Mouse (Mus musculus) CH12.LX (cell line): Measurements from ENCODE around the gene 1700113H08Rik.

Experiments
- CTCF ChIP-seq, 2 experiments: IDR thresholded peaks in 1 of 2; conservative IDR thresholded peaks in 1 of 2; 2 replicates each; pipeline ENCODE4 v1.5.1; 2011 to 2012; ENCODE audit warnings: low read depth in 2 of 2, low read length in 2 of 2, improper control_type of control experiment in 1 of 2, inconsistent platforms in 1 of 2, mild to moderate bottlenecking in 1 of 2, moderate library complexity in 1 of 2
- ELF1 ChIP-seq: IDR thresholded peaks from 2 replicates; pipeline ENCODE4 v1.6.1; 2014; ENCODE audit warnings: low read depth, mild to moderate bottlenecking, inconsistent platforms, low read length, improper control_type of control experiment
- GABPA ChIP-seq: IDR thresholded peaks from 2 replicates; pipeline ENCODE4 v1.6.1; 2012; ENCODE audit warnings: low read depth, low read length, improper control_type of control experiment, inconsistent platforms; ENCODE audit not compliant: insufficient replicate concordance
- IRF4 ChIP-seq: IDR thresholded peaks from 2 replicates; pipeline ENCODE4 v1.6.1; 2014; ENCODE audit warnings: low read depth, mild to moderate bottlenecking, inconsistent platforms, low read length, improper control_type of control experiment
- MAX ChIP-seq: IDR thresholded peaks from 2 replicates; pipeline ENCODE4 v1.6.1; 2011; ENCODE audit warnings: low read length, improper control_type of control experiment
- MXI1 ChIP-seq: IDR thresholded peaks from 2 replicates; pipeline ENCODE4 v1.6.1; 2011; ENCODE audit warnings: mild to moderate bottlenecking, low read depth, low read length, improper control_type of control experiment
- POLR2A ChIP-seq: IDR thresholded peaks from 2 replicates; pipeline ENCODE4 v1.6.1; 2011; ENCODE audit warnings: low read depth, mild to moderate bottlenecking, improper control_type of control experiment, low read length
- ZMIZ1 ChIP-seq: IDR thresholded peaks from 2 replicates; pipeline ENCODE4 v1.6.1; 2012; ENCODE audit warnings: low read depth, mild to moderate bottlenecking, inconsistent platforms, low read length, improper control_type of control experiment
- ZNF384 ChIP-seq: IDR thresholded peaks from 2 replicates; pipeline ENCODE4 v1.6.1; 2012; ENCODE audit warnings: low read depth, low read length, improper control_type of control experiment, inconsistent platforms

DNA sequence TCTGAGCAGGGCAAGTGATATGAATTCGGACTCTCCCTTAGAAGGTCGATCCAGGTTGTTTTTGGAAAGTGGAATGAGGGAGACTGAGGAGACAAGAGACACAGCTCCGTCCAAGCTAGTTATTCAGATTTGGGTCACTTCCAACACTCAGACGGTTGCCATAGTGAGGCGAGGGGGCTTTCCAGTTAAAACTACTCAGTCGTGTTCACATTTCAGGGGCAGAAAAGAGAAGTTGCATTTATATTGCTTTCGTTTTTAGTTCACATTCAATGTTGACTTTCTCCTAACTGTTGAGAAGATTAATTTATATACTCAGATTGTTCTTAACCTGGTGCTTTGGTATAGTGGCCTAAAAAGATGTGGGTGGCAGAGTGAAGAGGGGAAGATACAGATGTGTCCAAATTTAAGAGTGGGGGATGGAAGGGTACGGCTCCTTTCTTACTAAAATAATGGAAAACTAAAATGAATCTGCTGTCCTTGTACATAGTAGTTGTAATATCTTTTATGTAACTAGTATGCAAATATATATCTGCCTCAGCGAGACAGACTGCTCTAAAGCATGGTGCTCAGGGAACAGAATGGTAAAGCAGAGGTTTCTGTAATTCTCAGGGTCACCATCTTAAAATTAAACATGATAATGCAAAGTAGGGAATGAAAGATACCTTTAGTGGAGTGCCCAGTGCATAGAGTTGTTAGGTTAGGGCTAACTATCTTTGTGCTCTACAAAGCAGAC, 49.9 kb downstream of the 1700113H08Rik start:
- TF ChIP-seq MXI1 (no peak), POLR2A (no peak), MAX (no peak), ELF1 (no peak), ZNF384 (no peak), CTCF (conservative IDR thresholded peaks at IDR 0.05 in 1 of 2, IDR thresholded peaks at IDR 0.05 in 1 of 2; ENCODE audit: low read depth in 2 of 2, low read length in 2 of 2) (no peak), GABPA (no peak), ZMIZ1 (no peak), IRF4 (peak; percentile 85; the same call in 1 of the 2 replicates)
